Mouse (Mus musculus) Patski (cell line): ENCODE results near the gene Gabarapl2. TPM values are rescaled to one million over a fixed set of nuclear protein-coding genes. Genes with fewer than 3 reads are reported as not detected.

Source experiments
- ATAC-seq: fragments of 100-300 bp; one replicate; pipeline ENCODE4 v1.8.0; 2021
- CTCF ChIA-PET: fragments of 350-600 bp; sonication (Branson Sonifier 250); formaldehyde crosslinking; loops from one replicate; lab custom pipeline; 2022; ENCODE audit warnings: inconsistent platforms; lab: Charles Lee
- POLR2A ChIA-PET: fragments of 350-600 bp; sonication (Branson Sonifier 250); formaldehyde crosslinking; loops from one replicate; lab custom pipeline; 2022; ENCODE audit warnings: antibody characterized with exemption, inconsistent platforms; lab: Charles Lee
- DNase-seq: peaks from one replicate; pipeline ENCODE4 v3.0.0-alpha.2; 2011; ENCODE audit warnings: low read depth, low spot score
- H3K27me3 ChIP-seq: fragments of 371-371 bp; one replicate; pipeline ENCODE4 v1.5.1; 2021
- CTCF ChIP-seq: fragments of 100-300 bp; IDR thresholded peaks from one replicate; pipeline ENCODE4 v1.5.1; 2021
- in situ Hi-C: fragments of 300-500 bp; cut with MboI; formaldehyde crosslinking; loops from 3 replicates; pipeline ENCODE4 v1.11.1; 2018; ENCODE audit warnings: low pct_unique_long_range_greater_than_20kb, mixed read lengths
- polyA plus RNA-seq: library from polyadenylated mRNA; unstranded; gene quantifications from one replicate; pipeline ENCODE4 v1.2.3, GENCODE M21; 2021

Gabarapl2 gene
- polyA plus RNA-seq, 1 experiment from 2014 or later: 170 TPM

GRCm38 (mm10) chr8:111991278-111991677, 50.8 kb downstream of the Gabarapl2 start:
- H3K27me3 ChIP-seq: no peaks in the 10 kb centered on the region
- ChIA-PET POLR2A (interaction anchor here (1.0 kb wide), 1 partner anchor 21 kb away, joined by 4 read pairs; no protein-coding TSS in a partner anchor), CTCF (interaction anchor here (0.9 to 1.7 kb wide), 7 partner anchors 9 to 109 kb away, joined by 3 to 7 read pairs (median 4); no protein-coding TSS in a partner anchor)
- in situ Hi-C loops: no loop called here
- no peak for DNase-seq
- no peak for ATAC-seq
- no peak for TF ChIP-seq CTCF

GRCm38 (mm10) chr8:111992013-111992702, 51.7 kb downstream of the Gabarapl2 start, which contains the start of gene Adat1:
Gene Adat1 (minus strand): TSS chr8:111992302.
- in situ Hi-C loops: no loop called here
- DNase-seq (no peak), ATAC-seq (peak; percentile 88)
- TF ChIP-seq CTCF: no peak
- ChIA-PET CTCF (interaction anchor here (1.1 to 1.7 kb wide), 4 partner anchors 12 to 111 kb away, joined by 4 to 5 read pairs (median 4); no protein-coding TSS in a partner anchor), POLR2A (interaction anchor here (0.6 to 1.0 kb wide), 2 partner anchors 20 to 1460 kb away, joined by 4 read pairs; no protein-coding TSS in a partner anchor)
- no peaks in the 10 kb centered on the region for H3K27me3 ChIP-seq

GRCm38 (mm10) chr8:111992703-111993039, 52.2 kb downstream of the Gabarapl2 start:
- H3K27me3 ChIP-seq: no peaks in the 10 kb centered on the region
- in situ Hi-C loops: no loop called here
- POLR2A ChIA-PET: interaction anchor here (0.6 kb wide), 1 partner anchor 1459 kb away, joined by 4 read pairs; no protein-coding TSS in a partner anchor
- ATAC-seq: no peak
- CTCF ChIA-PET: interaction anchor here (1.4 kb wide), 1 partner anchor 111 kb away, joined by 4 read pairs; no protein-coding TSS in a partner anchor
- no peak for TF ChIP-seq CTCF
- no peak for DNase-seq

Other genes starting within 250 kb of the Gabarapl2 start
- gene Ctrb1, start 249.7 kb upstream of the Gabarapl2 start, polyA plus RNA-seq: not detected
- gene Bcar1, start 196.9 kb upstream of the Gabarapl2 start, polyA plus RNA-seq: 156 TPM
- 179 TPM for gene Cfdp1, start 86.4 kb upstream of the Gabarapl2 start, polyA plus RNA-seq
- gene Tmem170, start 64.0 kb upstream of the Gabarapl2 start, polyA plus RNA-seq: 7.2 TPM
- gene Chst5, start 30.3 kb upstream of the Gabarapl2 start, polyA plus RNA-seq: not detected
- gene Tmem231, start 6.8 kb upstream of the Gabarapl2 start, polyA plus RNA-seq: 35.3 TPM
- 7.0 TPM for gene Adat1, start 51.6 kb downstream of the Gabarapl2 start, polyA plus RNA-seq
- 149 TPM for gene Kars, start 70.6 kb downstream of the Gabarapl2 start, polyA plus RNA-seq
- gene Terf2ip, start 70.7 kb downstream of the Gabarapl2 start, polyA plus RNA-seq: 24.2 TPM
- 0.76 TPM for gene Gm6793, start 74.3 kb downstream of the Gabarapl2 start, polyA plus RNA-seq